Mouse (Mus musculus) olfactory bulb, adult 2 months (tissue): ENCODE data around the gene Trpc2.

ENCODE experiments used
- CTCF ChIP-seq: fragments of 200-500 bp; IDR thresholded peaks from 2 replicates; pipeline ENCODE4 v1.5.1; 2012; ENCODE audit warnings: low read depth, mild to moderate bottlenecking, low read length, moderate library complexity; ENCODE audit not compliant: insufficient read depth
- POLR2A ChIP-seq: fragments of 200-500 bp; IDR thresholded peaks from 2 replicates; pipeline ENCODE4 v1.6.1; 2012; ENCODE audit warnings: mild to moderate bottlenecking, low read depth, low read length, moderate library complexity; ENCODE audit not compliant: insufficient read depth

- no peak for TF ChIP-seq POLR2A
- TF ChIP-seq CTCF, result no peak
These were observed 55.0 kb downstream of the Trpc2 start for GRCm38 (mm10) chr7:102137898-102138297.
